Mouse (Mus musculus) liver, postnatal 0 days (tissue): ENCODE measurements at regions not wholly inside any gene's neighbourhood (a gene's known extent, or its start where the extent isn't known, plus 50 kb on each side); places are given as distances from the start of the nearest gene placed in this dataset.

ENCODE experiments used
- CTCF ChIP-seq: sonication (generic); IDR thresholded peaks from 2 replicates; pipeline ENCODE4 v1.5.1; 2016; ENCODE audit warnings: antibody characterized with exemption, low read depth
- EP300 ChIP-seq: IDR thresholded peaks from 2 replicates; pipeline ENCODE4 v1.6.1; 2016; ENCODE audit warnings: antibody characterized with exemption, low read depth, mild to moderate bottlenecking

GRCm38 (mm10) chr17:45966736-45967135 is 65.4 kb downstream of the Vegfa start:
- TF ChIP-seq CTCF (no peak), EP300 (no peak)
